Mouse (Mus musculus): ENCODE measurements around the gene Otx1. TPM values are rescaled to one million over a fixed set of nuclear protein-coding genes. Genes with fewer than 3 reads are reported as not detected.

The Otx1 gene
- polyA plus RNA-seq, 1 experiment from 2014 or later, result 5.9 TPM

DNA sequence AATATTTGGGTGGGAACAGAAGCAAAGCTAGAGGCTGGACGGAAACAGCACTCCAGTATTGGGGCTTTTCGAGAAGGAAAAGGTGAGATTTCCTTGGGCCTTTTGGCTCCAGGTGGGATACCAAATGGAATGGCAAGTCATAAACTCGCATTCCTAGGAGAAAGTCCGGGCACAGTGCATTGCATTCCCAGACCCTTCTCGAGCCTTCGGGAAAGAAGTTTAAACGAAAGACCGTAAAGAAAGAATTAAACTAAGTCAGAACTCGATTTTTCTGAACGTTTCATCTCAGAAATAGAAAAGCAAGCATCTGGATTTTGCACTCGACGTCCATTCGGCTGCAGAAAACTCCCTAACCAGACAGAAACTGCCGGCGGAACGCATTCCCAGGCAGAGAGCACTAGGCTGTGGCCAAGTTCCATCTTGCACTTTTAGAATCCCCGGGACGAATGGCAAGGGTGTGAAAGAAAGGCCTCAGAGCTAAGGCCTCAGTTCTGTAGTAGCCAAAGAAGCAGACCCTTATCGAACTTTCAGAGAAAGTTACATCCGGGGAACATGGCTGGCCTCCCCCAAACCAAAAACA lies 5.0 kb downstream of the Otx1 start:
- no peaks in the 10 kb centered on the region for H3K9me3 ChIP-seq (replicated peaks; ENCODE audit: control insufficient read depth, low read length)
- H3K4me3 ChIP-seq (ENCODE audit: low read depth, low read length), result peak overlapping the region; percentile 6; the same call in 1 of the 2 replicates
- H3K27me3 ChIP-seq (ENCODE audit: control insufficient read depth, insufficient read depth, low read length), result peaks cover 69% of the 10 kb centered on the region
- ATAC-seq (replicated peaks; ENCODE audit: insufficient number of reproducible peaks, low FRiP score, low TSS enrichment, low read depth) (no peak), DNase-seq (ENCODE audit: low spot score) (peak; percentile 43)
- no peak overlapping the region for H3K27ac ChIP-seq (replicated peaks; ENCODE audit: low read depth, low read length)
- WGBS, result 3% methylated on average over 20 of the region's 20 CpGs
- no peak overlapping the region; the same call in none of the 2 replicates for H3K9ac ChIP-seq (replicated peaks; ENCODE audit: low read length)
- H3K4me2 ChIP-seq (ENCODE audit: low read depth, low read length), result peak overlapping the region; percentile 6; the same call in 1 of the 2 replicates
- H3K4me1 ChIP-seq (ENCODE audit: control insufficient read depth, insufficient read depth, low read length), result peaks cover 8% of the 10 kb centered on the region
- H3K36me3 ChIP-seq (replicated peaks; ENCODE audit: control insufficient read depth, insufficient read depth, low read depth, low read length), result no peaks in the 10 kb centered on the region

DNA sequence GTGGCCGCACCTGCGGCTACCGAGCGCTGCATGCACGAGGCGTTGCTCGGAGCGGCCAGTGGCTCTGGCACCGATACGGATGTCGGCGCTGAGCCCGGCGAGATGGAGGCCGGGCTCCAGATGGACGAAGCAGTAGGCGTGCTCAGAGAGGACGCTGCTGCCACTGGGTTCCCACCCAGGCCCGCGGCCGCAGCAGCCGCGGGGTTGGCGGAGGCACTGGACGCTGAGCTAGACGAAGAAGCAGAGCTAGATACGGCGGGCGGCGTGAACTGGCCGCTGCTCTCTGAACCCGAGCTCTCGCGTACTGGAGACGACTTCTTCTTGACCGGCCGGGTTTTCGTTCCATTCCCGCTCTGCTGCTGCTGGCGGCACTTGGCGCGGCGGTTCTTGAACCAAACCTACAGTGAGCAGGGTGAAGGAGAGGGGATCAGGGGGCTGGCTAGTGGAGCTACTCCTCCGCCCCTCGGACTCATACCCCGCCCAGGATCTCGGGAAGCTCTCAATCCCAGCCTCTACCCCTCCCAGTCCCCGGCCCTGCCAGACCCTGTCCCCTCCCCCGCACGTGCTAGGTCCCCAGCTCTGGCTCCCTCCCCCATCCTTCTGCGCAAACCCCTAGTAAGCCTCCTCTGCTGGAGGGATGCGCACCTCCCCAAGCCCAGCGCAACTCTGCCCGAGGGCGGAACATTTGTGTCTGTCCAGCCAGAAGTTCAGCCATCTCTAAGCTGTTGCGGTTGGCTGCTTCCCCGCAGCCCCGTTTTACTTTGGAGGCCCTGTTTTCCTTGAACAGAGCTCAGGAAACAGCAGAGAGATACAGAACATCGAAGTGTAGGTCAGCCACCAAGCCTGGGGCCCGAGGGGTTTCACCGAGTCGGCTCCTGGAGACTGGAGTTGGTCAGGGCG lies 5.8 kb downstream of the Otx1 start:
- H3K36me3 ChIP-seq (replicated peaks; ENCODE audit: control insufficient read depth, insufficient read depth, low read depth, low read length), result no peaks in the 10 kb centered on the region
- H3K9me3 ChIP-seq (replicated peaks; ENCODE audit: control insufficient read depth, low read length), result no peaks in the 10 kb centered on the region
- H3K4me3 ChIP-seq (ENCODE audit: low read depth, low read length), result peak overlapping the region; percentile 32
- peak overlapping the region; percentile 4 for H3K9ac ChIP-seq (replicated peaks; ENCODE audit: low read length)
- H3K27ac ChIP-seq (replicated peaks; ENCODE audit: low read depth, low read length), result no peak overlapping the region
- WGBS, result 1% methylated on average over 63 of the region's 63 CpGs
- DNase-seq (ENCODE audit: low spot score) (peak; percentile 46), ATAC-seq (replicated peaks; ENCODE audit: insufficient number of reproducible peaks, low FRiP score, low TSS enrichment, low read depth) (peak; percentile 40)
- H3K4me2 ChIP-seq (ENCODE audit: low read depth, low read length), result peak overlapping the region; percentile 56
- H3K4me1 ChIP-seq (ENCODE audit: control insufficient read depth, insufficient read depth, low read length), result peaks cover 8% of the 10 kb centered on the region
- peaks cover 69% of the 10 kb centered on the region for H3K27me3 ChIP-seq (ENCODE audit: control insufficient read depth, insufficient read depth, low read length)

DNA sequence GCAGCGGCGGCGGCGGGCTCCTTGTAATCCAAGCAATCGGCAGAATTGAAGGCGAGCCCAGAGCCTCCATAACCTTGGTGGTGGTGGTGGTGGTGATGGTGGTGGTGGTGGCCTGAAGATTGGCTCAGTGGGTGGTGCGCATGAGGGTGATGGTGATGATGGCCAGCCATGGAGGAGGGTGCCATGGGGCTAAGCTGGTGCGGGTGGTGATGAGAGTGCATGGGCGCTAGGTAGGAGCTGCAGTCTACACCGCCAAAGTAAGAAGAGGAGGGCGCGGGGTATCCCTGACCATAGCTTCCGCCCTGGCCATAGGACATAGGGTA lies 6.4 kb downstream of the Otx1 start:
- no peak for DNase-seq (ENCODE audit: low spot score)
- H3K27me3 ChIP-seq (ENCODE audit: control insufficient read depth, insufficient read depth, low read length), result peaks cover 65% of the 10 kb centered on the region
- peaks cover 8% of the 10 kb centered on the region for H3K4me1 ChIP-seq (ENCODE audit: control insufficient read depth, insufficient read depth, low read length)
- no peak overlapping the region for H3K27ac ChIP-seq (replicated peaks; ENCODE audit: low read depth, low read length)
- no peaks in the 10 kb centered on the region for H3K36me3 ChIP-seq (replicated peaks; ENCODE audit: control insufficient read depth, insufficient read depth, low read depth, low read length)
- 3% methylated on average over 13 of the region's 13 CpGs for WGBS
- peak overlapping the region; percentile 32 for H3K4me3 ChIP-seq (ENCODE audit: low read depth, low read length)
- no peak for ATAC-seq (replicated peaks; ENCODE audit: insufficient number of reproducible peaks, low FRiP score, low TSS enrichment, low read depth)
- no peaks in the 10 kb centered on the region for H3K9me3 ChIP-seq (replicated peaks; ENCODE audit: control insufficient read depth, low read length)
- H3K9ac ChIP-seq (replicated peaks; ENCODE audit: low read length), result peak overlapping the region; percentile 6
- peak overlapping the region; percentile 56 for H3K4me2 ChIP-seq (ENCODE audit: low read depth, low read length)

DNA sequence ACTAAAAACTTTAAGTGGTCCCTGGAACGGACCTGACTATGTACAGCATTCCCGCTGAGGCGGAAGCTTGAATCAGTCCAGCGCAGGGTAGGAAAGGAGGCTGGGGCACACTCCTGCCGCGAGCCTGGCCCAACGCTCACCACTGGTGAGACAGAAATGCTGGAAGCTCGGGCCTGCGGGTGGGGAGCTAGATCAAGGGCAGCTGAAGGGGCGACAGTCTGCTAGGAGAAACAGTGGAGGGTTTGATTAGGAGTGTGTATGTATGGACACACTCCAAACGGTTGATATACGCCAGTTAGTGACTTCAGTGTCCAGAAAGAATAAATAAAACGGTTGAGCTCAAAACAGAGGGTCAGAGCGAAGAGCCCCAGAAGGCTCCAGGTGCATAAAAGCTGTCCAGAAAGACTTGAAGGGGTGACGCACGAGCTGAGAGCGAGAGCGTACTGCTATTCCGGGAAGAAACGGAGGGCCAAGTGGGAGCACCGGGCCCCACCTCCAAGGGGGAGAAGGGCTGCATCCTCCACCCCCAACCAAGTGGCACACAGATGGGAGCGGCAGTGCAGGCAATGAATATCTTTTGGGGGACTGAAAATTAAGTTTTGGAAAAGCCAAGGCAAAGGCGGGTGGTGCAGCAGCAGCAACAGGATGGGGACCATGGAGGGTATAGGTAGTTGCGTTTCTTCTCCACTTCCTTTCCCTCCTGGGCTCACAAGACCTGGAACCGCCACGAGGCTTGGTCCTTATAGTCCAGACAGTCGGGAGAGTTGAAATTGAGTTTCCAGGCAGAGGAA lies 7.0 kb downstream of the Otx1 start:
- H3K27me3 ChIP-seq (ENCODE audit: control insufficient read depth, insufficient read depth, low read length), result peaks cover 65% of the 10 kb centered on the region
- H3K9ac ChIP-seq (replicated peaks; ENCODE audit: low read length), result peak overlapping the region; percentile 6; the same call in 1 of the 2 replicates
- DNase-seq (ENCODE audit: low spot score) (peak; percentile 54), ATAC-seq (replicated peaks; ENCODE audit: insufficient number of reproducible peaks, low FRiP score, low TSS enrichment, low read depth) (no peak)
- peak overlapping the region; percentile 32 for H3K4me3 ChIP-seq (ENCODE audit: low read depth, low read length)
- no peaks in the 10 kb centered on the region for H3K36me3 ChIP-seq (replicated peaks; ENCODE audit: control insufficient read depth, insufficient read depth, low read depth, low read length)
- peak overlapping the region; percentile 13; the same call in 1 of the 2 replicates for H3K4me2 ChIP-seq (ENCODE audit: low read depth, low read length)
- no peak overlapping the region for H3K27ac ChIP-seq (replicated peaks; ENCODE audit: low read depth, low read length)
- H3K4me1 ChIP-seq (ENCODE audit: control insufficient read depth, insufficient read depth, low read length), result peaks cover 8% of the 10 kb centered on the region
- H3K9me3 ChIP-seq (replicated peaks; ENCODE audit: control insufficient read depth, low read length), result no peaks in the 10 kb centered on the region
- WGBS, result 6% methylated on average over 27 of the region's 27 CpGs

DNA sequence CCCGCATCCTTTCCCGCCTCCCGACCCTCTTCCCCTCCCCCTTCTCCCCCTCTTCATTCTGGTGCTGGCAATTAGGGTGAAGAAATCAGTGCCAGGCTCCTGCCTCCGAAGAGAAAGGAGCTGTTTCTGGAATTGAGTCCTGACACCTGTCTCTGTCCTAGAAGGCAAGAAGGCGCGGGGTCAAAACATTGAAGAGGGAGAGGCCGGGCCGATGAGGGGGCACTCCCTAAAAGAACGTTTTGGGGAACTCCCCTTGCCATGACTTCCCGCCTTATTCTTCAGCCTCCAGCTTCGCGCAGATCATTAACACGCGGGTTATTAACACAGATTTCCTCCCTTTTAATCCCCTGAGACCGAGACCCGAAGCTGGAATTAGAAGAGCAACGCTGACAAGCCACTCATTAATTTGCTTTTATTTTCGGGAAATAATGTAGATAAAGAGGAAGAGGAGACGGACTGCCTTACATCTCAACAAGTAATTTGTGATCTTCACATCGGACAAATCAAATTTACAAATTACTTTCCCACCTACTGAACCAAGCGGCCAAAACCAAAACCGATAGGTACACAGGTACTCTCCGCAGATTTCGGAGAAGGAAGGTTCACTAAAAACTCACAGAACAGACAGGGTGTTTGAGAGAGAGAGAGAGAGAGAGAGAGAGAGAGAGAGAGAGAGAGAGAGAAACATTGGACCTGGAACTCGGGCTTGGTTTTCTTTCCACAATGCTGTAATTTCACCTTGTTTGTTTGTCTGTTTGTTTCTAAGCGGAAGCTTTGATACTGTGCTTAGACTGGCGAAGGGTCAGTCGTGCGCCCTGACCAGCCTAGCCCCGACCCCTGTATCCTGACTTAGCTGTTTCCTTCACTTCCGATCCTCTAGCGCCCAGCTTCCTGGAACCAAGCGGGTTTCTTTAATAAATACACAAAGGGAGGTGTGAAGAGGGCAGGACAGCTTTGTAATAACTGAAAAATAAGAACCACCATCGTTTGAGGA lies 8.0 kb downstream of the Otx1 start:
- no peak for DNase-seq (ENCODE audit: low spot score)
- 2% methylated on average over 34 of the region's 34 CpGs for WGBS
- Histone ChIP-seq H3K9ac (replicated peaks; ENCODE audit: low read length) (no peak overlapping the region), H3K27me3 (ENCODE audit: control insufficient read depth, insufficient read depth, low read length) (peaks cover 62% of the 10 kb centered on the region), H3K9me3 (replicated peaks; ENCODE audit: control insufficient read depth, low read length) (no peaks in the 10 kb centered on the region), H3K4me2 (ENCODE audit: low read depth, low read length) (no peak overlapping the region), H3K27ac (replicated peaks; ENCODE audit: low read depth, low read length) (no peak overlapping the region), H3K4me3 (ENCODE audit: low read depth, low read length) (no peak overlapping the region), H3K4me1 (ENCODE audit: control insufficient read depth, insufficient read depth, low read length) (peaks cover 8% of the 10 kb centered on the region), H3K36me3 (replicated peaks; ENCODE audit: control insufficient read depth, insufficient read depth, low read depth, low read length) (no peaks in the 10 kb centered on the region)
- ATAC-seq (replicated peaks; ENCODE audit: insufficient number of reproducible peaks, low FRiP score, low TSS enrichment, low read depth), result no peak

DNA sequence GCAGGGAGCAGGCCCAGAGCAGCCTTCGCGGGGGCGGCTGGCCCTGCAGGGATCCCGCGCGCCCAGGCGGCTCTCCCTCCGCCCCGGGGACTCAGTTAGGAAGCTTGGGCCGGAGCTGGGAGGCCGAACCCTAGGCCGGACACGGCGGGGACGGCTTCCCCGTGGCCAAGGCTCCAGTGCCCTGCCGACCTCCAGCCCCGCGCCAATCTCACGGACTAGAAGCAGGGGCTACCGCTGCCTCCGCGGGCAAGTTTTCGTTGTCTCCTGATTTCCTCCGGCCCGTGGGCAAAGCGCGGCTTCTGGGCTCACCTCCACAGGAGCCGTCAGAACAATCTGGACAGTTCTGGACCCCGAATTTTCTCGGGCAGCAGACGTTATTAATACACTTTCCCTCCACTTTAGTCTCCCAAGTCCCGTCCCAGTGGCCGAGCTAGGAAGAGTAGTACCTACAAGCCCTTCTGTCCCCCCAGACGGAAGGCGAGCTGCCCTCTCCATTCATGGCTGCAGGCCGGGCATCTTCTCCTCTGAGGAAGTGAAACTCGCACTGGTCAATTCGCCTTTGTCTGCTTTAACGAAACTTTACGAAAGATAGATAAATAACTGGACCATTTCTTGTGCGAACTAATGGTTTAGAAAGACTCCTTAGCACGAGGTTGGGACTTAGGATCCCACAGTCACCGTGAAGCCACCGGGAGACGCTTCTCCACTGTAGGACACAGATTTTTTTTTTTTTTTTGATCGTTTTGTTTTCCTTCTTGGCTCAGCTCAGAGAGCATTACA lies 8.9 kb downstream of the Otx1 start:
- ATAC-seq (replicated peaks; ENCODE audit: insufficient number of reproducible peaks, low FRiP score, low TSS enrichment, low read depth), result no peak; the same call in 1 of the 2 replicates
- peak; percentile 49 for DNase-seq (ENCODE audit: low spot score)
- Histone ChIP-seq H3K4me3 (ENCODE audit: low read depth, low read length) (no peak overlapping the region), H3K27ac (replicated peaks; ENCODE audit: low read depth, low read length) (no peak overlapping the region), H3K36me3 (replicated peaks; ENCODE audit: control insufficient read depth, insufficient read depth, low read depth, low read length) (no peaks in the 10 kb centered on the region), H3K27me3 (ENCODE audit: control insufficient read depth, insufficient read depth, low read length) (peaks cover 57% of the 10 kb centered on the region), H3K9me3 (replicated peaks; ENCODE audit: control insufficient read depth, low read length) (no peaks in the 10 kb centered on the region), H3K9ac (replicated peaks; ENCODE audit: low read length) (peak overlapping the region; percentile 13; the same call in 1 of the 2 replicates), H3K4me1 (ENCODE audit: control insufficient read depth, insufficient read depth, low read length) (peaks cover 8% of the 10 kb centered on the region), H3K4me2 (ENCODE audit: low read depth, low read length) (peak overlapping the region; percentile 21; the same call in 1 of the 2 replicates)
- under 1% methylated on average over 47 of the region's 47 CpGs for WGBS

Data from embryonic facial prominence, embryonic 11.5 days (tissue).